8 mouse cellular contexts compared by ENCODE assay signal in genomic region chr12:99392944-99393866, GRCm38 (mm10).
A peak's percentile ranks its signal among the peaks of the same experiment; 100 is the strongest.
DNase-seq lines count a peak whose midpoint lies in the region; ATAC-seq and TF ChIP-seq lines count a peak whose summit lies in the region.

No protein-coding gene starts in this region.

- no peak for TF ChIP-seq EP300 in MEL (IDR thresholded peaks at IDR 0.05; ENCODE audit: low read depth in 1 of 2, low read length in 2 of 2)

- H3K9ac ChIP-seq in MEL (ENCODE audit: control insufficient read depth, low read depth, low read length, poor library complexity, severe bottlenecking) = peak overlapping the region; percentile 79
- peak overlapping the region; percentile 79 for H3K9ac ChIP-seq in hindbrain, embryonic 11.5 days (ENCODE audit: low read depth, low read length)

- under 1% methylated on average over 44 of the region's 71 CpGs for WGBS in hindbrain, embryonic 11.5 days

- H3K9me3 ChIP-seq in MEL (replicated peaks; ENCODE audit: insufficient read depth, low read length) = no peaks in the 10 kb centered on the region
- H3K9me3 ChIP-seq in hindbrain, embryonic 11.5 days (ENCODE audit: control insufficient read depth, low read length) = no peaks in the 10 kb centered on the region

- peak in 2 of 3 experiments; percentile 0 to 6; a peak in 1 of 6 replicates for TF ChIP-seq CTCF in MEL (IDR thresholded peaks at IDR 0.05 in 2 of 3, conservative IDR thresholded peaks at IDR 0.05 in 1 of 3; ENCODE audit: control insufficient read depth in 1 of 3, insufficient read depth in 1 of 3, low read depth in 2 of 3, low read length in 3 of 3, poor library complexity in 1 of 3, severe bottlenecking in 1 of 3)

- peak overlapping the region; percentile 90 for H3K4me2 ChIP-seq in hindbrain, embryonic 11.5 days (replicated peaks; ENCODE audit: low read depth, low read length)

- H3K79me2 ChIP-seq in MEL (ENCODE audit: control insufficient read depth, insufficient read depth, low read length, poor library complexity) = peaks cover 8% of the 10 kb centered on the region; the same call in 1 of the 2 replicates

- peak overlapping the region; percentile 75 to 87 for H3K4me3 ChIP-seq in MEL (ENCODE audit: control insufficient read depth in 1 of 2, insufficient read depth in 1 of 2, low read depth in 2 of 2, low read length in 2 of 2)
- peak overlapping the region; percentile 91 for H3K4me3 ChIP-seq in hindbrain, embryonic 11.5 days (ENCODE audit: low read depth, low read length)

- H3K4me1 ChIP-seq in MEL (ENCODE audit: control insufficient read depth in 1 of 2, insufficient read depth in 2 of 2, low read length in 2 of 2) = peaks cover 3 to 14% of the 10 kb centered on the region in 2 experiments
- H3K4me1 ChIP-seq in hindbrain, embryonic 11.5 days (replicated peaks; ENCODE audit: control insufficient read depth, insufficient read depth, low read length) = no peaks in the 10 kb centered on the region

- H3K36me3 ChIP-seq in MEL (ENCODE audit: control insufficient read depth in 1 of 2, insufficient read depth in 2 of 2, low read length in 2 of 2) = peaks cover 0 to 9% of the 10 kb centered on the region in 2 experiments; a peak in 2 of 4 replicates
- H3K36me3 ChIP-seq in hindbrain, embryonic 11.5 days (ENCODE audit: control insufficient read depth, insufficient read depth, low read length) = no peaks in the 10 kb centered on the region

- no peak; the same call in 1 of the 2 replicates for TF ChIP-seq RAD21 in MEL (IDR thresholded peaks at IDR 0.05; ENCODE audit: low read depth, low read length)

- TF ChIP-seq POLR2A in MEL (IDR thresholded peaks at IDR 0.05; ENCODE audit: control insufficient read depth in 1 of 2, insufficient read depth in 1 of 2, low read depth in 1 of 2, low read length in 2 of 2, poor library complexity in 1 of 2) = no peak; a peak in 1 of 4 replicates

- H3K27ac ChIP-seq in MEL (ENCODE audit: control insufficient read depth, low read depth, low read length) = peak overlapping the region; percentile 56
- peak overlapping the region; percentile 89 for H3K27ac ChIP-seq in hindbrain, embryonic 11.5 days (ENCODE audit: low read depth, low read length)

- peak; percentile 84 for DNase-seq in MEL (ENCODE audit: low read depth, low spot score)
- peak; percentile 79 for DNase-seq in cerebellum, adult 9-10 months
- DNase-seq in frontal cortex, adult 2 months (ENCODE audit: extremely low spot score in 1 of 2, low spot score in 1 of 2) = peak; percentile 39 to 77
- peak; percentile 90 for DNase-seq in hindbrain, embryonic 11.5 days (ENCODE audit: low spot score)
- DNase-seq in layer of hippocampus, postnatal 10 days (ENCODE audit: low spot score in 2 of 2) = peak; percentile 78 to 84
- DNase-seq in lung, postnatal 10 days = peak; percentile 95
- peak; percentile 73 for DNase-seq in ovary, postnatal 14 days (ENCODE audit: low spot score)
- peak; percentile 72 to 73 for DNase-seq in thymus, postnatal 10 days (ENCODE audit: low spot score in 2 of 2)

- no peaks in the 10 kb centered on the region for H3K27me3 ChIP-seq in MEL (ENCODE audit: control insufficient read depth in 1 of 2, insufficient read depth in 2 of 2, low read length in 2 of 2)
- H3K27me3 ChIP-seq in hindbrain, embryonic 11.5 days (ENCODE audit: control insufficient read depth, insufficient read depth, low read length) = no peaks in the 10 kb centered on the region

- ATAC-seq in hindbrain, embryonic 11.5 days (ENCODE audit: low FRiP score) = peak; percentile 86

TF ChIP-seq in MEL, 35 proteins besides CTCF, POLR2A, EP300 and RAD21:
- 0 out of 4 replicates have a peak, but pooled peaks of 1 of the 2 experiments have one; percentile 33 for TF ChIP-seq USF2 (IDR thresholded peaks at IDR 0.05; ENCODE audit: borderline replicate concordance in 1 of 2, insufficient read depth in 1 of 2, low read depth in 1 of 2, low read length in 2 of 2)
- no peak for TF ChIP-seq ZKSCAN1 (IDR thresholded peaks at IDR 0.05; ENCODE audit: low read depth, low read length)
- TF ChIP-seq NRF1 (IDR thresholded peaks at IDR 0.05; ENCODE audit: insufficient read depth, low read depth, low read length, poor library complexity, severe bottlenecking) = 0 out of 2 replicates have a peak, but pooled peaks have one; percentile 7
- peak; percentile 87 for TF ChIP-seq SIN3A (IDR thresholded peaks at IDR 0.05; ENCODE audit: low read length)
- no peak; the same call in 1 of the 2 replicates for TF ChIP-seq MAX (IDR thresholded peaks at IDR 0.05; ENCODE audit: low read length)
- TF ChIP-seq GABPA (IDR thresholded peaks at IDR 0.05; ENCODE audit: low read depth, low read length) = no peak
- no peak for TF ChIP-seq TAL1 (IDR thresholded peaks at IDR 0.05; ENCODE audit: low read length)
- peak; percentile 74 for TF ChIP-seq HCFC1 (IDR thresholded peaks at IDR 0.05; ENCODE audit: low read depth, low read length)
- TF ChIP-seq MEF2A (IDR thresholded peaks at IDR 0.05; ENCODE audit: extremely low read depth, insufficient replicate concordance, low read depth, low read length, poor library complexity, severe bottlenecking) = no peak
- TF ChIP-seq USF1 (IDR thresholded peaks at IDR 0.05; ENCODE audit: low read depth, low read length) = peak; percentile 89
- peak; percentile 74 for TF ChIP-seq ZNF384 (IDR thresholded peaks at IDR 0.05; ENCODE audit: low read depth, low read length)
- no peak for TF ChIP-seq UBTF (IDR thresholded peaks at IDR 0.05; ENCODE audit: borderline replicate concordance, insufficient read depth, low read depth, low read length)
- TF ChIP-seq MXI1 (IDR thresholded peaks at IDR 0.05; ENCODE audit: low read depth, low read length) = peak; percentile 92
- no peak for TF ChIP-seq E2F4 (IDR thresholded peaks at IDR 0.05; ENCODE audit: borderline replicate concordance, low read depth, low read length)
- no peak for TF ChIP-seq ZMIZ1 (IDR thresholded peaks at IDR 0.05; ENCODE audit: low read depth, low read length)
- TF ChIP-seq CHD2 (IDR thresholded peaks at IDR 0.05; ENCODE audit: low read length) = no peak
- no peak for TF ChIP-seq POLR2AphosphoS5 (IDR thresholded peaks at IDR 0.05; ENCODE audit: borderline replicate concordance, low read depth, low read length)
- TF ChIP-seq BHLHE40 (IDR thresholded peaks at IDR 0.05; ENCODE audit: borderline replicate concordance, low read depth, low read length) = no peak
- TF ChIP-seq RCOR1 (IDR thresholded peaks at IDR 0.05; ENCODE audit: low read depth, low read length) = no peak
- TF ChIP-seq MAZ (IDR thresholded peaks at IDR 0.05; ENCODE audit: low read depth, low read length) = peak; percentile 65; the same call in 1 of the 2 replicates
- TF ChIP-seq GATA1 (IDR thresholded peaks at IDR 0.05; ENCODE audit: low read depth, low read length) = no peak
- TF ChIP-seq MAFK (IDR thresholded peaks at IDR 0.05; ENCODE audit: borderline replicate concordance, low read depth, low read length) = no peak
- no peak for TF ChIP-seq ZC3H11A (IDR thresholded peaks at IDR 0.05; ENCODE audit: low read depth, low read length)
- TF ChIP-seq MYC (IDR thresholded peaks at IDR 0.05; ENCODE audit: low read depth, low read length) = no peak
- TF ChIP-seq TBP (IDR thresholded peaks at IDR 0.05; ENCODE audit: low read depth, low read length) = no peak
- peak; percentile 22 for TF ChIP-seq NELFE (IDR thresholded peaks at IDR 0.05; ENCODE audit: low read depth, low read length)
- TF ChIP-seq ELF1 (IDR thresholded peaks at IDR 0.05; ENCODE audit: low read depth, low read length) = no peak
- no peak for TF ChIP-seq JUND (IDR thresholded peaks at IDR 0.05; ENCODE audit: low read depth, low read length)
- TF ChIP-seq MYB (IDR thresholded peaks at IDR 0.05; ENCODE audit: low read depth, low read length) = no peak
- 0 out of 2 replicates have a peak, but pooled peaks have one; percentile 16 for TF ChIP-seq POLR2AphosphoS2 (IDR thresholded peaks at IDR 0.05; ENCODE audit: low read length)
- no peak for TF ChIP-seq ETS1 (IDR thresholded peaks at IDR 0.05; ENCODE audit: low read depth, low read length)
- no peak for TF ChIP-seq SMC3 (IDR thresholded peaks at IDR 0.05; ENCODE audit: low read depth, low read length)
- no peak for TF ChIP-seq KAT2A (conservative IDR thresholded peaks at IDR 0.05; ENCODE audit: low read depth, low read length)
- no peak for TF ChIP-seq CHD1 (IDR thresholded peaks at IDR 0.05; ENCODE audit: low read depth, low read length)
- TF ChIP-seq TCF12 (IDR thresholded peaks at IDR 0.05; ENCODE audit: low read depth, low read length) = peak; percentile 58

Comparison
In these comparisons a context has a peak if more than half of its experiments do, and no peak if none do; other contexts are left out.
1. Peak in every context shown above with its lines: DNase-seq, ATAC-seq, H3K4me3 ChIP-seq and H3K27ac ChIP-seq.